Mouse (Mus musculus): ENCODE measurements around the gene Tcf20. TPM values are rescaled to one million over a fixed set of nuclear protein-coding genes. Genes with fewer than 3 reads are reported as not detected.

Gene Tcf20
- 14.1 and 15.3 TPM in 2 replicates for polyA plus RNA-seq (2012; ENCODE audit: low replicate concordance)

DNA sequence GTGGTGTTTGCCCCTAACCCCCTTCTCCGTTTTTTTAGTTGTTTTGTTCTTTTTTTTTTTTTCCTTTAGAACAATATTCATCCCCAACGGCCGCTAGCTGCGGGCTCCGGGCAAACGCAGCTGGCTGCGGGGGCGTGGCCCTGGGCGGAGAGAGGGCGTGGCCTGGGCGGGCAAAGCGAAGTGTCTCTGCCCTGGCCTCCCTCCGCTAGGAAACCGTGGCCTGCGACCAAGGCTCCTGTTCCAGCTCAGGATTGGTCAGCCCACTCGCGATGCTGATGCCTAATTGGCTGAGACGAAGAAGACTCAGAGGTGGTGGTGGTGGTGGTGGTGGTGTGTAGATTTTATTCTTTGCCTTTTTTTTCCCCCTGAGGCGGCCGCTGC, at the start of gene Tcf20:
Gene Tcf20 (minus strand): TSS at position 141 of the 381 bp plus-strand sequence.

DNA sequence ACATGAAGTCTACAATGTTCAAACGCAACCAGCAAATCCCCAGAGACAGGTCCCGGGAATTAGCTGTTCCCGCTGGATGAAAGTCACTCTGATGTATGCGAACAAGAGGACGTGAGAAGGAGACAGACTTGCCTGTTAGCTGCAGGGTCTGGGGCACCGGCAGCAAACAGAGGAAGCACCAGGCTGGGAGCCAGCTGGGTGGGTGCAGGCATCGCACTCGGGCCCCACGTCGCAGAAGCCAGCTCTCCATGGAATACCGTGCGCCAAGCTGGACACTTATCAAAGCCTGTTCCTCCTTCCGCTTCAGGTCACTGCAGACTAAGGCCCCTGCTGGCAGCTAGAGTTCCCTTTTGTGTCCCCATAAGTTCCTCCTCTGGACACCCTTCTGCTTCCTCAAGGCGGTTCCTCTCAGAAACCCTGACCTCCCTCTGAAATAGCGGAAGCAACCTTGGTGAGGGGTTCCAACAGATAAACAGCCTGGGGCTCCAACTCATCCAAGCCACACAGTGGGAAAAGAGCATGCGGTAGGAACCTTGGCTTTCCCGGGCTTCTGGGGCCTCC, 45.4 kb upstream of the Tcf20 start, which contains the start of gene Nfam1:
Gene Nfam1 (minus strand): TSS at position 326 of the 561 bp plus-strand sequence.

DNA sequence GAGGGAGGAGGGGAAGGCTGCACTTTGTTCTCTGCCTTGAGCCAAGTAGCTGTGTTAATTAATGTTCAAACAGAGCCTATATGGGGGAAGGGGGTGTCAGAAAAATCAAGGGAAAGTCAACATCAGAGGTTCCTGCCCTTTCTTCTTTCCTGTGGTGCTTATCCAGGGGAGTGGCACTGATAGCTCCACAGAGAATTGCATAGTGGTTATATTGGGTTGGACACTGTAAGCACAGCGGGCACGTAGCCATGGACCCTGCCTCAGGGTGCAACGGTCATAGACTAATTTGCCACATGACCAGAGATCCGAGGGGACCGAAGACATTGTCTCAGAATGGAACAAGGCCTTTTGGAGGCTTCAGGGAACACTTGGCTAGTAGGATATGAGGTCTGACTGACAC, 193.4 kb downstream of the Tcf20 start, which contains the start of gene Cyp2d26:
Gene Cyp2d26 (minus strand): TSS at position 18 of the 400 bp plus-strand sequence.

DNA sequence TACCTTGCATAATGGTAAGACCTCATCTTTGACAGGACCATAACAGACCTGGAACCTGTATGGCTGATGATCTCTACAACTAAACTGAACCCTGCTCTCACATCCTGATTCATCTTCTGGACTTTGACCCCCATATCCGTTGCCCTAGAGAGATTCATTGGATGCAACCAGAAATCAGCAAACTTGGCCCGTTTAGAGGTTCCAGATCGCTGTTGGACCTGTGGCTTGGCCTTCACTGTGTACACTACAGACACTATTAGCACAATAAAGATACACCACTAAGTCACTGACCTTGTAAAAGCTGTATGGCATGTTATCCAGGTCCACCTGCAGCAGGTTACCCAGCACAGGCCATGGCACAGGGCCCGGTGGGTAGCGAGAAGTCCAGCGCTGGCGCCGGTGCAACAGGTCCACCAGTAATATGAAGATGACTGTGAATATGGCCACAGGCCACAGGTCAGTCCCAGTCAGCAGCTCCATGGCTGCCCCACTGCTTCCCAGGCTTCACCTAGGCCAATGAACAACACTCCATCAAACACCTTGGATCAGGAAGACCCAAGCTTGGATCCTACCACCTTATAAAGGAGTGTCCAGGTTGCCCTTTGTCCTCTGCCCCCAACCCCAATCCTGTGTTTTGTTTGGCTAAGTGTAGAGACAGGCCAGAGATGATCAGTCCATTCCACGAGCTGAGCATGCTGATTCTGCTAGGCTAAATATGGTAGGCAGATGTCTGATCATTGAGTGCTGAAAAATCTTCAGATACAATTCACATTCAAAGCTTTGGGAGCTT, 223.8 kb downstream of the Tcf20 start, which contains the start of gene Cyp2d40:
Gene Cyp2d40 (minus strand): TSS at position 553 of the 790 bp plus-strand sequence.

Other genes with a start within 250 kb of the Tcf20 start
- not detected in 2 replicates for gene Cyp2d40, start 223.7 kb downstream of the Tcf20 start, polyA plus RNA-seq (2012; ENCODE audit: low replicate concordance)
- 0.10 TPM in 1 of 2 replicates, not detected in the other for gene Cyp2d26, start 193.6 kb downstream of the Tcf20 start, polyA plus RNA-seq (2012; ENCODE audit: low replicate concordance)
- gene Nfam1, start 45.4 kb upstream of the Tcf20 start, polyA plus RNA-seq (2012; ENCODE audit: low replicate concordance), result 2.2 and 3.7 TPM in 2 replicates
- 2.3 and 5.1 TPM in 2 replicates for gene Serhl, start 101.6 kb upstream of the Tcf20 start, polyA plus RNA-seq (2012; ENCODE audit: low replicate concordance)
- 43.3 and 127 TPM in 2 replicates for gene Rrp7a, start 134.9 kb upstream of the Tcf20 start, polyA plus RNA-seq (2012; ENCODE audit: low replicate concordance)
- gene Poldip3, start 161.5 kb upstream of the Tcf20 start, polyA plus RNA-seq (2012; ENCODE audit: low replicate concordance), result 133 and 155 TPM in 2 replicates
- gene Cyb5r3, start 184.7 kb upstream of the Tcf20 start, polyA plus RNA-seq (2012; ENCODE audit: low replicate concordance), result 101 and 214 TPM in 2 replicates